Mouse (Mus musculus) limb, embryonic 14.5 days (tissue): ENCODE measurements around the gene Pex10. TPM values are rescaled to one million over a fixed set of nuclear protein-coding genes. Genes with fewer than 3 reads are reported as not detected.

Experiments used
- ATAC-seq: fragments of 200-750 bp; cut with Nextera tagmentation; 2 replicates; pipeline ENCODE4 v1.8.0; 2017; ENCODE audit warnings: low read depth, moderate number of reproducible peaks, moderate TSS enrichment; ENCODE audit not compliant: low FRiP score
- DNase-seq: peaks from one replicate; pipeline ENCODE4 v3.0.0-alpha.2; 2015; ENCODE audit warnings: low spot score
- H3K27ac ChIP-seq: fragments of 300-500 bp; sonication (generic); replicated peaks from 2 replicates; pipeline ENCODE4 v1.5.1; 2014; ENCODE audit warnings: low read depth, mild to moderate bottlenecking, low read length, moderate library complexity, mixed read lengths
- H3K27me3 ChIP-seq: fragments of 300-500 bp; sonication (generic); 2 replicates; pipeline ENCODE4 v1.6.1; 2014; ENCODE audit warnings: low read length, mixed read lengths; ENCODE audit not compliant: control insufficient read depth, insufficient read depth
- H3K36me3 ChIP-seq: fragments of 300-500 bp; sonication (generic); 2 replicates; pipeline ENCODE4 v1.6.1; 2014; ENCODE audit warnings: mild to moderate bottlenecking, low read length, moderate library complexity, mixed read lengths; ENCODE audit not compliant: control insufficient read depth, insufficient read depth
- H3K4me1 ChIP-seq: fragments of 300-500 bp; sonication (generic); 2 replicates; pipeline ENCODE4 v1.6.1; 2014; ENCODE audit warnings: antibody characterized with exemption, low read length, mixed read lengths; ENCODE audit not compliant: control insufficient read depth, insufficient read depth
- H3K4me2 ChIP-seq: fragments of 300-500 bp; sonication (generic); replicated peaks from 2 replicates; pipeline ENCODE4 v1.6.1; 2014; ENCODE audit warnings: low read depth, mild to moderate bottlenecking, low read length, moderate library complexity; ENCODE audit not compliant: severe bottlenecking
- H3K4me3 ChIP-seq: fragments of 300-500 bp; sonication (generic); replicated peaks from 2 replicates; pipeline ENCODE4 v1.5.1; 2014; ENCODE audit warnings: low read length
- H3K9ac ChIP-seq: fragments of 300-500 bp; sonication (generic); 2 replicates; pipeline ENCODE4 v1.6.1; 2014; ENCODE audit warnings: mild to moderate bottlenecking, low read depth, low read length, moderate library complexity; ENCODE audit not compliant: severe bottlenecking
- H3K9me3 ChIP-seq: fragments of 300-500 bp; sonication (generic); 2 replicates; pipeline ENCODE4 v1.6.1; 2016; ENCODE audit warnings: low read length; ENCODE audit not compliant: control insufficient read depth
- POLR2A ChIP-seq: fragments of 200-500 bp; IDR thresholded peaks from 2 replicates; pipeline ENCODE4 v1.8.0; 2012; ENCODE audit warnings: inconsistent platforms, mild to moderate bottlenecking, moderate library complexity, borderline replicate concordance; ENCODE audit not compliant: insufficient read depth, insufficient read length; ENCODE audit errors: extremely low read depth
- WGBS: fragments of 180-500 bp; shearing (Covaris S2); extraction: QIAGEN DNeasy Blood & Tissue Kit; methylation state at CpG from one replicate; pipeline ENCODE4 v1.1.7; 2014; 5-methylcytosine and 5-hydroxymethylcytosine counted together
- polyA plus RNA-seq, 2 experiments: library from polyadenylated mRNA; depleted of rRNA in 1 of 2; stranded (reverse) in 1 of 2; unstranded in 1 of 2; fragments of >200 nt; fragmentation: Nextera tagmentation in 1 of 2; extraction: Ambion mirVana in 1 of 2; gene quantifications; 2 replicates each; pipeline versions ENCODE4 v1.2.1 to v1.2.3; 2012 to 2014

Pex10 gene
- polyA plus RNA-seq (2012; rRNA removed) (24.4 and 28.0 TPM in 2 replicates), polyA plus RNA-seq (2014; fragmentation: Nextera tagmentation; extraction: Ambion mirVana) (6.7 and 9.0 TPM in 2 replicates)

- peaks cover 12% of the 10 kb centered on the region for H3K4me1 ChIP-seq
- H3K9me3 ChIP-seq: no peaks in the 10 kb centered on the region
- peak within 1 kb of the TSS; percentile 71 for H3K27ac ChIP-seq
- peak within 1 kb of the TSS; percentile 72 for H3K9ac ChIP-seq
- peak; percentile 45; the same call in 1 of the 2 replicates for TF ChIP-seq POLR2A
- peaks cover 37% of the 10 kb centered on the region for H3K36me3 ChIP-seq
- ATAC-seq (peak; percentile 93), DNase-seq (peak; percentile 94)
- peak within 1 kb of the TSS; percentile 86 for H3K4me2 ChIP-seq
- WGBS: 1% methylated on average over 43 of the region's 48 CpGs
- no peaks in the 10 kb centered on the region for H3K27me3 ChIP-seq
- peak within 1 kb of the TSS; percentile 77 for H3K4me3 ChIP-seq
These were observed at the start of gene Pex10 for GRCm38 (mm10) chr4:155066834-155067522. Gene Pex10 (plus strand): TSS chr4:155067016.

GRCm38 (mm10) chr4:155017253-155017878, 49.5 kb upstream of the Pex10 start:
- DNase-seq: no peak
- 68% methylated on average over 11 of the region's 11 CpGs for WGBS
- ATAC-seq: no peak
- H3K27me3 ChIP-seq: no peaks in the 10 kb centered on the region
- TF ChIP-seq POLR2A: no peak
- no peak overlapping the region for H3K9ac ChIP-seq
- no peaks in the 10 kb centered on the region for H3K9me3 ChIP-seq
- no peak overlapping the region for H3K27ac ChIP-seq
- no peaks in the 10 kb centered on the region for H3K36me3 ChIP-seq
- H3K4me3 ChIP-seq: no peak overlapping the region
- peaks cover 10% of the 10 kb centered on the region for H3K4me1 ChIP-seq
- no peak overlapping the region for H3K4me2 ChIP-seq

GRCm38 (mm10) chr4:155018066-155018465, 48.8 kb upstream of the Pex10 start:
- H3K27ac ChIP-seq: no peak overlapping the region
- ATAC-seq (no peak), DNase-seq (no peak)
- no peak overlapping the region for H3K4me3 ChIP-seq
- TF ChIP-seq POLR2A: no peak
- no peaks in the 10 kb centered on the region for H3K27me3 ChIP-seq
- H3K4me1 ChIP-seq: peaks cover 10% of the 10 kb centered on the region
- no peaks in the 10 kb centered on the region for H3K9me3 ChIP-seq
- H3K4me2 ChIP-seq: no peak overlapping the region
- 62% methylated on average over 8 of the region's 8 CpGs for WGBS
- no peaks in the 10 kb centered on the region for H3K36me3 ChIP-seq
- H3K9ac ChIP-seq: no peak overlapping the region

- Histone ChIP-seq H3K4me3 (no peak overlapping the region), H3K27ac (no peak overlapping the region), H3K9me3 (no peaks in the 10 kb centered on the region), H3K27me3 (no peaks in the 10 kb centered on the region), H3K4me1 (peaks cover 10% of the 10 kb centered on the region), H3K36me3 (no peaks in the 10 kb centered on the region), H3K9ac (no peak overlapping the region), H3K4me2 (no peak overlapping the region)
- no peak for TF ChIP-seq POLR2A
- 3% methylated on average over 15 of the region's 15 CpGs for WGBS
- DNase-seq: peak; percentile 76
- ATAC-seq: no peak
These were observed 48.0 kb upstream of the Pex10 start for GRCm38 (mm10) chr4:155018601-155019335.

- ATAC-seq (no peak), DNase-seq (peak; percentile 61)
- H3K36me3 ChIP-seq: no peaks in the 10 kb centered on the region
- H3K4me2 ChIP-seq: no peak overlapping the region
- under 1% methylated on average over 10 of the region's 10 CpGs for WGBS
- TF ChIP-seq POLR2A: no peak
- H3K9ac ChIP-seq: no peak overlapping the region
- H3K9me3 ChIP-seq: no peaks in the 10 kb centered on the region
- H3K4me3 ChIP-seq: no peak overlapping the region
- H3K4me1 ChIP-seq: peaks cover 10% of the 10 kb centered on the region
- no peak overlapping the region for H3K27ac ChIP-seq
- no peaks in the 10 kb centered on the region for H3K27me3 ChIP-seq
These were observed 47.4 kb upstream of the Pex10 start for GRCm38 (mm10) chr4:155019336-155019847.
